Mouse (Mus musculus) fibroblast of lung, adult 2 months (primary cell): ENCODE results near the gene 4930548H24Rik.
"Not testable (repeated sequence)": the region's sequence is repeated elsewhere in the genome, so short reads cannot be mapped to it uniquely, and the experiment has no call there.

ENCODE experiments used
- DNase-seq: peaks from one replicate; pipeline ENCODE4 v3.0.0-alpha.2; 2011; ENCODE audit warnings: low read depth

4930548H24Rik gene

DNA sequence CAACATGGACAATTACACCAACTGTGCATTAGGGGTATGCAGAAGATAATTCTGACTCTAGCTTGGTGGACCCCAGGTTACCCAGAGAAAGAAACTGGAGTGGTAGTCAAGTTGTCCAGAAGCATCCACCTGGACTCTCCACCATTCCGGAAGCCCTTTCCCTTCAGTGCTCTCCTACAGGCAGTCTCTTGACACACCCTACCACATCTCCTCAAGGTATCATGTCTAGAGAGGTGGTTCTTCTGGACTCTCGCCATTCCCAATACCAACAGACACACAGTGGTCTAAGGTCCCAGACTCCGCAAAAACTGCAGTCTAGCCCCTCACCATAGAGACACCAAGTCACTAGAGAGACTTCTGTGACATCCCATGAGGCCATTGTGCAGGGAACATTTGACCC is at the start of gene 4930548H24Rik:
4930548H24Rik (plus strand) TSS at position 301 of the 400 bp plus-strand sequence.
- no peak for DNase-seq

DNA sequence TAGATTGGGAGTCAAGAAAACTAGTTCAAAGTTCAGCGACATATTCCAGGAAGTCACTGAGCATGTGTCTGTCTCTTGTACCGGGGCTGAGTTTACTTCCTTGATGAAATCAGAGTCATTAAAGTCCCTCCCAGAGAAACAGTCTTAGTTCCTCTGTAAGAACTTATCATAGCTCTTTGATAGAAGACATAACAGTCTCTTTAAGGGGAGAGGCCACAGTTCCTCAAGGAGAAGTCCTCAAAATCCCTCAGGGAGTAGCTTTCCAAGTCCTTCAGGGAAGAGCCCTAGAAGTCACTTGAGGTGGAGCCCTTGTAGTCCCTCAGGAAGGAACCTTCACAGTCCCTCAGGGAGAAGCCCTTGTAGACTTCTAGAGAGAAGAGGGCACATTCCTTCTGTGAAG is 34.2 kb upstream of the 4930548H24Rik start:
- DNase-seq, result no peak

GRCm38 (mm10) chr5:31451878-31452561 is 33.5 kb upstream of the 4930548H24Rik start, which contains the start of gene Zfp512:
Gene Zfp512 (plus strand): TSS chr5:31452431.
- DNase-seq, result peak; percentile 84

GRCm38 (mm10) chr5:31452562-31452878 is 33.0 kb upstream of the 4930548H24Rik start:
- no peak for DNase-seq

GRCm38 (mm10) chr5:31452886-31453410 is 32.6 kb upstream of the 4930548H24Rik start:
- DNase-seq, result no peak

GRCm38 (mm10) chr5:31467798-31468197 is 17.7 kb upstream of the 4930548H24Rik start:
- no peak for DNase-seq

GRCm38 (mm10) chr5:31469711-31470110 is 15.8 kb upstream of the 4930548H24Rik start:
- no peak for DNase-seq

GRCm38 (mm10) chr5:31470334-31470733 is 15.2 kb upstream of the 4930548H24Rik start:
- peak; percentile 22 for DNase-seq

DNA sequence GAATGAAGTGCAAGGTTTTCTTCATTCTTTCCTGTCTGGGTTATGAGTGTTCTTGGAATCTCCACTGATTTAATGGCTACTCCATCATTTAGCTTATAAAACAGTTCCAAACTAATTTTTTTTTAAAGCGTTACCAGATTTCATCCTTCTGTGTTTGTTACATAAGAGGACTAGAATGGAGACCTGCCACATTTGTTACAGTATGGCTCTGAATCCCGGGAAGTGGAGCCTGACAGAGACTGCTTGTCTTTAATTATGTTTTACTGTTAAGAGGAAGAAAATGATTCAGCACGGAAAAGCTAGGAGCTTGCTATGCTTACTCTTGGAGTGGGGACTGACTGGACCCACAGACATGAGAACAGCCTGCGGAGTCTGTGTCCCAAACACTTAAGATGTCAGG is 5.0 kb upstream of the 4930548H24Rik start:
- no peak for DNase-seq

GRCm38 (mm10) chr5:31487889-31488288 is 2.3 kb downstream of the 4930548H24Rik start:
- no peak for DNase-seq

- no peak for DNase-seq
Measured at GRCm38 (mm10) chr5:31489116-31489769, 3.7 kb downstream of the 4930548H24Rik start.

DNA sequence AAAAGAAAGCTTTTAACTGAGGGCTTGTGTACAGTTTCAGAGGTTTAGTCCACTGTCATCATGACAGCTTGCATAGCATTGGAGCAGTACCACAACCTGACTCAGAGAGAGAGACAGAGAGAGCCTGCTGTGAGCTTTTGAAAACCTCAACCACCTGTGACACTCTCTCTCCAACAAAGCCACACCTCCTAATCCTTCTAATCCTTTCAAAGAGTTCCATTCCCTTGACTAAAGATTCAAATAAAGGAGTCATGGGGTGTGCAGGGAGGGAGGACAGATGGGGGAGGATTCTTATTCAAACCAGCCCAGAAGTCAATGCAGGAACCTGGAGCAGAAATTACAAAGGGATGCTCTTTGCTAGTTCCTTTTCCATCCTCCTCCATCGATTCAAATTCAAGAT is 6.5 kb downstream of the 4930548H24Rik start:
- no peak for DNase-seq

GRCm38 (mm10) chr5:31494513-31495297 is 9.2 kb downstream of the 4930548H24Rik start, which contains the start of gene Gpn1:
Gene Gpn1 (plus strand): TSS chr5:31494741.
- peak; percentile 83 for DNase-seq

DNA sequence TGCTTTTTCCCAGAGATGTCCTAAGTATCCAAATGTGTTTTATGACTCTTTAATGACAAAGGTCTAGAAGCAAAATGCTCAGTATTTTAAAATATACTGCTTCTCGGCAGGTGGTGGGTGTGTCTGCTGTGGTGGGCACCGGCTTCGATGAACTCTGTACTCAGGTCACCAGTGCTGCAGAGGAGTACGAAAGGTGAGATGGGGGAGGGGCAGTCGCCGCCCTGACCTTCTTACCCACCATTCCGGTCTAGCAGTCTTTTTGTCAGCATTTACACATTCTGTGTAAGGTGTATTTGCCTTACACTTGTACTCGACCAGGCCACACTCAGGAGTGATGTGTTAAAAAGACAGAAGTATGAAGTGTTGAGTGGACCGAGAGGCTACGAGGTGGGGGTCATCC is 19.3 kb downstream of the 4930548H24Rik start:
- DNase-seq, result no peak

- no peak for DNase-seq
Measured at GRCm38 (mm10) chr5:31512481-31512880, 26.9 kb downstream of the 4930548H24Rik start.

DNA sequence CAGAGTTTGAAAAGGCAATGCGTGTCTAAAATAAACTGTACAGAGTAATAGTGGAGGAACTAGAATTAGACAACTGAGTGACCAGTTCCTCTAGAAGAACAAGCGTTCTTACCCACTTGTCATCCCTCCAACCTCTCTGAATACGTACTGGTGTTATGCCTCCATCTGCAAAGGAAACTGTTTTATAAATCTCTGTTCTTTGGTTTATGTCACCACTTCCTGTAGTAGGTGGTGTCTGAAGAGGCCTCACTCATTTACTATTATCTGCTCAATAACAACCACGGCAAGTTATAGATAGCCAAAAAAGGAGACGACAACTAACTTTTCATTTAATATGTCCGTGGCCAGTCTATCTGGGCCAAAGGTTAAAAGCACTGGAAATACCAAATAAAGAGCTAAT is 35.0 kb downstream of the 4930548H24Rik start:
- no peak for DNase-seq

- DNase-seq, result peak; percentile 68
Measured at GRCm38 (mm10) chr5:31526354-31527116, 41.0 kb downstream of the 4930548H24Rik start, which contains the start of gene Slc4a1ap. Gene Slc4a1ap (plus strand): TSS chr5:31526995.

DNA sequence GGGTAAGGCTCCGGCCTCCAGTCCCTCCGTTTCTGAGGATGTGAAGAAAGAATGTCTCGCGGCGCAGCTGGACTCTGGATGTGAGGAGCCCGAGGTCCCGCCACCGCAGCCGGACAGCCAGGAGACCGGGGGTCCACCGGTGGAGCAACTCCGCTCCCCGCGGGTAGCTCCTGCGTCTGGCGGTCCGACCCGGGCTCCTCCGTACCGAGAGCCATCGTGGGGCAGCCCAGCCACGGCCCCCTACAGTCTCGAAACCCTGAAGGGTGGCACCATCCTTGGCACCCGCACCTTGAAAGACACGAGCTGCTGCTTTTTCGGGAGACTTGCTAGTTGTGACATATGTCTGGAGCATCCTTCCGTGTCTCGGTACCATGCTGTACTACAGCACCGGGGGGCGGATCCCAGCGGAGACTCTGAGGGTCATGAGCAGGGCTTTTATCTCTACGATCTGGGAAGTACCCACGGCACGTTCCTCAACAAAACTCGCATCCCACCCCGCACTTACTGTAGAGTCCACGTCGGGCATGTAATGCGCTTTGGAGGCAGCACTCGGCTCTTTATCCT is 41.7 kb downstream of the 4930548H24Rik start:
- no peak for DNase-seq

DNA sequence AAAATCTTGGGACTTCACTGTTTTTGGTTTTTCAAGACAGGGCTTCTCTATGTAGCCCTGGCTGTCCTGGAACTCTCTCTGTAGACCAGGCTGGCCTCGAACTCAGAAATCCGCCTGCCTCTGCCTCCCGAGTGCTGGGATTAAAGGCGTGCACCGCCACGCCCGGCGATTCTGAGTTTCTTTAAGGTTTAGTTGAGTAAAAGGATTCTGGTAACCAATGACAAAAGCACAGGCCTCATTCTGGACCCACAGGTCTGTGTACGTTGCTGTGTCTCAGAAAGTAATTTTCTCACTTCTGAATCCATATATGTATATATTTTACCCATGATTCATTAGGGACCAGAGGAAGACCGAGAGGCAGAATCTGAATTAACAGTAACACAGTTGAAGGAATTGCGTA is 42.2 kb downstream of the 4930548H24Rik start, which contains the start of gene Supt7l:
Supt7l (minus strand) TSS at position 101 of the 400 bp plus-strand sequence.
- DNase-seq, result not testable (repeated sequence)

DNA sequence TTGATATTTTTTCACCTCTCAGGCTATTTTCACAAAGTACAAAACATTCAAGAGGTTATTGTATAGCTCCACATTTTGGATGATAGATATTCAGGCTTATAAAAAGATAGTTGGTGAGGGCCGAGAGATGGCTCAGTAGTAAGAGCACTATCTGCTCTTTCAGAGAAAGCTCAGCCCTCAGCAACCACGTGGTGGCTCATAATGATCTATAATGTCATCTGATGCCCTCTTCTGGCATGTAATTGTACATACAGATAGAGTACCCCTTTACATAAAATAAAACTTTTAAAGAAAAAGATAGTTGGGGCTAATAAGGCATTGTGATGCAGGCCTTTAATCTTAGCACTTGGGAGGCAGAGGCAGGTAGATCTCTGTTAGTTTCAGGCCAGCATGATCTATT is 43.0 kb downstream of the 4930548H24Rik start:
- no peak for DNase-seq

- DNase-seq, result no peak
Measured at GRCm38 (mm10) chr5:31535228-31535627, 49.7 kb downstream of the 4930548H24Rik start.
